Mouse (Mus musculus) intestine, postnatal 0 days (tissue): ENCODE results near the gene Pex16. TPM values are rescaled to one million over a fixed set of nuclear protein-coding genes. Genes with fewer than 3 reads are reported as not detected.

Experiments
- ATAC-seq: fragments of 200-750 bp; cut with Nextera tagmentation; 2 replicates; pipeline ENCODE4 v1.8.0; 2017; ENCODE audit warnings: mild to moderate bottlenecking, moderate TSS enrichment, moderate library complexity
- H3K27ac ChIP-seq: fragments of 300-500 bp; sonication (generic); 2 replicates; pipeline ENCODE4 v1.5.1; 2014; ENCODE audit warnings: mild to moderate bottlenecking, low read depth, low read length, moderate library complexity
- H3K27me3 ChIP-seq: fragments of 300-500 bp; sonication (generic); replicated peaks from 2 replicates; pipeline ENCODE4 v1.6.1; 2014; ENCODE audit warnings: low read length, mixed read lengths; ENCODE audit not compliant: control insufficient read depth, insufficient read depth
- H3K36me3 ChIP-seq: fragments of 300-500 bp; sonication (generic); 2 replicates; pipeline ENCODE4 v1.6.1; 2014; ENCODE audit warnings: mild to moderate bottlenecking, moderate library complexity; ENCODE audit not compliant: control insufficient read depth, insufficient read depth
- H3K4me1 ChIP-seq: fragments of 300-500 bp; sonication (generic); replicated peaks from 2 replicates; pipeline ENCODE4 v1.6.1; 2014; ENCODE audit warnings: antibody characterized with exemption, low read length, mixed read lengths; ENCODE audit not compliant: control insufficient read depth, insufficient read depth
- H3K4me2 ChIP-seq: fragments of 300-500 bp; sonication (generic); replicated peaks from 2 replicates; pipeline ENCODE4 v1.6.1; 2014; ENCODE audit warnings: low read depth, mild to moderate bottlenecking, moderate library complexity
- H3K4me3 ChIP-seq: fragments of 300-500 bp; sonication (generic); 2 replicates; pipeline ENCODE4 v1.5.1; 2014; ENCODE audit warnings: low read depth, low read length
- H3K9ac ChIP-seq: fragments of 300-500 bp; sonication (generic); 2 replicates; pipeline ENCODE4 v1.6.1; 2014; ENCODE audit warnings: mild to moderate bottlenecking, low read depth, low read length
- H3K9me3 ChIP-seq: fragments of 300-500 bp; sonication (generic); 2 replicates; pipeline ENCODE4 v1.6.1; 2016; ENCODE audit warnings: mixed run types; ENCODE audit not compliant: control insufficient read depth
- CTCF ChIP-seq: sonication (generic); IDR thresholded peaks from 2 replicates; pipeline ENCODE4 v1.5.1; 2016; ENCODE audit warnings: low read depth, mild to moderate bottlenecking, control low read depth, antibody characterized with exemption, moderate library complexity
- whole genome bisulfite sequencing: fragments of 180-500 bp; shearing (Covaris S2); extraction: QIAGEN DNeasy Blood & Tissue Kit; methylation state at CpG from one replicate; pipeline ENCODE4 v1.1.7; 2014; 5-methylcytosine and 5-hydroxymethylcytosine counted together
- polyA plus RNA-seq: library from polyadenylated mRNA; unstranded; fragments of >200 nt; fragmentation: Nextera tagmentation; extraction: Ambion mirVana; gene quantifications from 2 replicates; pipeline ENCODE4 v1.2.1, GENCODE M21; 2015

Pex16 gene
- polyA plus RNA-seq, 1 experiment from 2014 or later = 86.0 TPM

DNA sequence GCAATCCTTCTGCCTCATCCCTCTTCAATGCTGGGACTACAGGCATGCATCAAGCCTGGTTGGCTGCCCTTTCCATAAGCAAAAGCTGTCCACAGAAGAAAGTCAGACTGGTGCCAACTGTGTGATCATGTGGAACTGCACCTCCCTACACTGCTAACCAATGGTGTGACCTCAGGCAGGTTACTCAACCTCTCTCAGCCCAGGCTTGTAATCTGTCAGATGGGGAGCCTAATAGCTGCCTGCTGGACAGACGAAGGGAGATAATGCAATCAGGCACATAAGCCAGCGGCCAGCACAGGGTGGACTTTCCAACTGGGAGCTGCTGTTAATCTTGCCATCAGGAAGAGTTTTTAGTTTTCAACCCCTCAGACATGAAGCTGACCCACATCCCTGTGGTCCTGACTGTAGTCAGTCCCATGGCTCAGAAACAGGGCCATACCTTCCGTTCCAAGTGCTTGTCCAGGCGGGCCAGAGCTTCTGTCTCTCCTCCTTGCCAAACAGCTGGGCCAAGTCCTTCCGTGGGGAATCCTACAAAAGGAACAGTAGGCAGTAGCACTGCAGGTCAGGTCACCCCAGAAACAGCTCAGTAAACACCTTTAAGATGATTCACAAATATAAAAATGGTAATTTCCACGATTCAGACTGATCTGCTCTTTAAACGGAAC, 47.4 kb downstream of the Pex16 start:
- no peaks in the 10 kb centered on the region for H3K9me3 ChIP-seq
- WGBS = 88% methylated on average over 7 of the region's 7 CpGs
- H3K27me3 ChIP-seq = no peaks in the 10 kb centered on the region
- no peak overlapping the region for H3K27ac ChIP-seq
- no peak overlapping the region for H3K4me2 ChIP-seq
- no peak overlapping the region for H3K4me3 ChIP-seq
- no peak for ATAC-seq
- H3K9ac ChIP-seq = no peak overlapping the region
- peaks cover 80% of the 10 kb centered on the region for H3K36me3 ChIP-seq
- TF ChIP-seq CTCF = no peak
- peaks cover 11% of the 10 kb centered on the region for H3K4me1 ChIP-seq

DNA sequence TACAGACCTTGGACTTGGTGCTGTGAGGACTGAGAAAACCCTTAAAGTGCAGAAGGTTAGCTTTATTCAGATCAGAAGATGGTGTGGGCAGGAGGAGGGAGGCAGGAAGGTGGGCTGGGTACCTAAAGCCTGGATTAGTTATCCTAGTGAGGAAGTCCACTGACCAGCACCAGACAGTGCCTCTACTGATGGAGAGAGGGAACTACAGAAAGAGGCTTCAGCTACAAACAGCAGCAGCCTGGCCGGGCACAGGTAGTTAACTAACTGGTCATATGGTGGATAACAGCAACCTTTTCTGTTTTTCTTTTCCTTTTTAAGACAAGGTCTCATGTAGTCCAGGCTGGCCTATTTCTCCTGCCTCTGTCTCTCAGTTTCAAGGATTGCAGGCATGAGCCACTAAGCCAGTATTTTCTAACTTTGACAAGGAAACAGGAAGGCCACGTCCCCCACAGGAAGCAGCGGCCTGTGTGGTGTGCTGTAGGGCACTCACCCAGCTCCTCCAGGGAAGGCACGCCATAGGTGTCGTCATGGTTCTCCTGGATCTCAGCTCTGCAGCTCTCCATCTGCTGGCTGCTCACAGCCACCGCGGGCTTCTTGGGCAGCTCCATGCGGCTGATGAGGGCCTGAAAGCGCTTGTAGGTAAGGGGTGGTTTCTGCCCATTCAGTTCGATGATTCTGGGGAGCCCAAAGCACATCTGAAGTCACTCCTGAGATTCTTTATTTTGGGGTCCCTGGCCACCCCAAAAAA, 48.1 kb downstream of the Pex16 start:
- Histone ChIP-seq H3K9ac (no peak overlapping the region), H3K4me3 (no peak overlapping the region), H3K36me3 (peaks cover 73% of the 10 kb centered on the region), H3K4me1 (peaks cover 11% of the 10 kb centered on the region), H3K9me3 (no peaks in the 10 kb centered on the region), H3K4me2 (no peak overlapping the region), H3K27me3 (no peaks in the 10 kb centered on the region), H3K27ac (no peak overlapping the region)
- ATAC-seq = no peak
- 75% methylated on average over 10 of the region's 10 CpGs for WGBS
- peak; percentile 58 for TF ChIP-seq CTCF

DNA sequence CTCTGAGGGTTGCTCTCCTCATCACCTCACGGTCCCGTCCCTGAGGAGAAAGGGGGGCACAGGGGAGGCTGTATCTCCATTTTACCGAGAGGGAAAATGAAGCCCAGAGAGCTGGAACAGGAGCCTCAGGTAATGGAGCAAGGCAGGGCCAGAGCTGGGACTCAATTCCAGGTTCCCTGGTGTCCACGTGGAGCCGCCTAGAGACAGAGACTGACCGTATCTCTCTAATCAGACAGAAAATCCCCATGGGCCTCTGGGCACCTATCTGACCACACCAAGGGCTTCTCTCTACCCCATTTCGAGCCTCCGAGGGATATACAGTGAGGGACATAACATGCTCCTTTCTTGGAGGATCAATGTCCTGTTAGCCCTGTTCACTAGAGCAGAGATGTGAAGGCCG, 48.7 kb downstream of the Pex16 start:
- no peak overlapping the region for H3K9ac ChIP-seq
- 90% methylated on average over 9 of the region's 9 CpGs for whole genome bisulfite sequencing
- no peak for ATAC-seq
- no peak overlapping the region for H3K4me3 ChIP-seq
- H3K4me1 ChIP-seq = peaks cover 11% of the 10 kb centered on the region
- H3K27me3 ChIP-seq = no peaks in the 10 kb centered on the region
- H3K27ac ChIP-seq = no peak overlapping the region
- no peak overlapping the region for H3K4me2 ChIP-seq
- no peak for TF ChIP-seq CTCF
- peaks cover 67% of the 10 kb centered on the region for H3K36me3 ChIP-seq
- H3K9me3 ChIP-seq = no peaks in the 10 kb centered on the region

DNA sequence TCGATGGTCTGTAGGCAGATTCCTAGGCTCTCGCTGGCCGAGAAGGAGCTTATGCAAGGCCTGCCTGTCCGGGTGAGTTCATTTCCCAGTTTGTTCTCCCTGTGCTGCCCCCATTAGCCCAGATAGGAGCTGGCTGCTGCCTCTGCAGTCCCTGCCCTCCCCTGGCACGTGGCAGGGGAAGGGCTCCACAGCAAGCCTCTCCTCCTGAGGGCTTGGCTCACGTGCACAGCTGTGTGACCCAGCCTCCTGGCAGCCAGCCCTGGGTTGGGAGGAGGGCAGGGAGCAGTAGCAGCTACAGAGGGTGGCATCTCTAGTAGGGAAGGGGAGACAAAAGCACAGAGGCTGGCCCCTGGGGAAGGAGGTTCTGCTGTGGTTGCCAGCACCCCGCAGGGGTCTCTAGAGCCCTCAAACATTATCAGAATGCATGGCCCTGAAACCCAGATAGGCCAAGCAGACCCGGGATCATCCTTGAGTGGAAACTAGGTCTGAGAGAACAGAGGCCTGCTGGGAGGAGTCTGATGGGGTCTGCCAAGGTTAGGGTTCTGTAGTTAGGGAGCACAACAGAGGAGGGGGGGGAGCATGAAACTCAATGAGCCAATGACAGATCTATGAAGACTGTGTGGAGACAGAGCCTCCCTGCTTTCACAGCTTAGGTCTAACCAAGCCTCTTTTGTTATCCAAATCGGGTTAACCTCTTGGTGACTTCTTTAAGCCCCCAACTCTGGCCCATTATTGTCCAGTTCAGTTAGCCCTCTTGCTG, 49.4 kb downstream of the Pex16 start:
- no peaks in the 10 kb centered on the region for H3K9me3 ChIP-seq
- no peak overlapping the region for H3K9ac ChIP-seq
- no peak overlapping the region for H3K4me3 ChIP-seq
- peak; percentile 26; the same call in 1 of the 2 replicates for ATAC-seq
- no peaks in the 10 kb centered on the region for H3K27me3 ChIP-seq
- H3K27ac ChIP-seq = peak overlapping the region; percentile 64
- peaks cover 11% of the 10 kb centered on the region for H3K4me1 ChIP-seq
- peaks cover 60% of the 10 kb centered on the region for H3K36me3 ChIP-seq
- TF ChIP-seq CTCF = no peak
- 66% methylated on average over 9 of the region's 9 CpGs for WGBS
- H3K4me2 ChIP-seq = no peak overlapping the region

DNA sequence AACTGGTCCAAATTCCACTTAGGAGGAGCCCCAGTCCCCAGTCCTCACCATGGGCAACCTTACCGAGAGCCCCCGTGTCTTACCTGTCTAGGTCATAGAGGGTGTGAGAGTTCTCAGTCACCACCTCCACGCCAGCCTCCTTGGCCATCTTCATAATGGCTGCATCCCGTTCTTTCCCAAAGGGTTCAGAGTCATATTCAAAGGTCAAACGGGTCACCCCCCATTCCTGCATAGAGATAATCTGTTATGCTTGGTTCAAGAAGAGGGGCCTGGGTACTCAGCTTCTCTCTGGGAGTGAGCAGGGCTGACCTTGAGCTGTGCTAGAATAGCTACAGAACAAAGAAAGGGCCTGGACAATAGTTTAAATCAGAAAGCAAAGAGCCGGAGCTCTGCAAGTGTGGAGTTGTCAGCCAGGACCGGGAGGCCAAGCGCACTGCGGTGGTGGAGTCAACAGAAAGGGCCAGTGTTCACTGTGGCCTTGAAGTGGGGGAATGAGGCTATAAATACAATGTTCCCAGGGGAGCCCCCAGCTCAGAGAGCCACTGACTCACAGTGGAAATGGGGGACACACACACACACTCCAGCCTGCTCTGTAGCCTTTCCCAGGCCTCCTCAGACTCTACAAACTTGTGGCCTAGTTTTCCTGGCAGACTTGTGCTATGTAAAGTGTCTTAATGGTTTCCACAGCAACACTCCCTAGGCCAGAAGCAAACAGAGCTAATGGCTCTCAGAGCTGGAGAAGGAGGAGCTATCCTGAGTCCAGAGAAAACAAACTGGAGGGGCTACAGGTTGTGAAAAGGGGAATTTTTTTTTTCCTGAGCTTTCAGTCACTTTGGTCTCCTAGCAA, 50.2 kb downstream of the Pex16 start:
- Histone ChIP-seq H3K36me3 (peaks cover 53% of the 10 kb centered on the region), H3K9ac (no peak overlapping the region), H3K4me1 (peaks cover 11% of the 10 kb centered on the region), H3K9me3 (no peaks in the 10 kb centered on the region), H3K4me2 (0 out of 2 replicates have a peak overlapping the region, but pooled peaks have one; percentile 13), H3K27me3 (no peaks in the 10 kb centered on the region), H3K27ac (peak overlapping the region; percentile 64), H3K4me3 (no peak overlapping the region)
- TF ChIP-seq CTCF = no peak
- WGBS = 54% methylated on average over 9 of the region's 9 CpGs
- peak; percentile 11; the same call in 1 of the 2 replicates for ATAC-seq
